Mouse (Mus musculus) CD4-positive naive resting alpha-beta T cell, adult 76 days (primary cell): Measurements from ENCODE around the gene Gm14401. TPM values are rescaled to one million over a fixed set of nuclear protein-coding genes. Genes with fewer than 3 reads are reported as not detected.

Experiments used
- total RNA-seq: library from RNA; stranded (reverse); gene quantifications from one replicate; pipeline ENCODE4 v1.2.4, GENCODE M21; 2023

Gene Gm14401
- not detected for total RNA-seq

DNA sequence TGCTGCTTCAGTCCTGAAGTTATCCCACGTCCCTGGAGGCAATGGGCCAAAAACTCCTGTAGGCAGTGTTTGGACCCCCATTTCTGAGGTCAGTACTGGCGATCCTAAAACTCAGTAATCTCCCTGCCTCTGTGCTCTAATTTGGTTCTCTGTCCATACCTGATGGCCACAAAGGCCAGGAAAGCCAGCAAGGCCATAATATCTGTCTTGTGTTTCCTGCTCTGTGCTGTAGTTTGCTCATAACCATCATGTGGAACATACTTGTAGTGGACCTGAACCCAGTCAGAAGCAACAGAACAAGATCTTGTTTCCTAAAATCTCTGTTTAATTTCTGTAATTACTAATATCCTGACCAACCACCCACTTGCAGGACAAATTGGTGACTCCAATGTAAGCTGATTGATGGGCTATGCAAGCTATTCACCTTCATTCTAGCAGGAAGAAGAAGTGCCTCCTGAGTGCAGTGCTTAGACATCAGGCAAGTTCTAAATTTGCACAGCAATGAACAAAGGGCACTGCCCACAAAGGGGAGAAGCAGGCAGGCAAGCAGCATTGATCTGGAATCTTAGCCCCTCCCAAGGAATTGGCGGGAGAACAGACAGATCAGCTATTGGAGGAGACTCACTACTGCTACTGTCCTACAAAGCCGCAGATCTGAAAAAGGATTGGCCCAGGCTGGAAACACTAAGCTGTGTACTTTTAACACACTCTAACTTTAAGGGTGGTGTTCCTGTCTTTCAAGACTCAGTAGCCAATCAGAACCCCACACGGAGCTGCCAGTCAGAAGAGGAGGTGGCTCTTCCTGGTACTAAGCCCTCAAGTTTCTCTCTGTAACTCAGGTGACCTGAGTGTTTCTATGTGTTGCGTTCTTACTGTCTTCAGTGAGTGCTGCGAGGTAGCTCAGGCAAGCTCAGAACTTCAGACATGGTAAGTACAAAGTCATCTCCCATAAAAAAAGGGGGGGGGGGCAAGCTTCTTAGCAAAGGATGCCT, at the start of gene Gm14401:
Gm14401 (plus strand) TSS at position 889 of the 992 bp plus-strand sequence.

Other genes with a start within 250 kb of the Gm14401 start
- gene Gm14408, start 243.2 kb upstream of the Gm14401 start, total RNA-seq = not detected
- gene Gm14296, start 146.5 kb upstream of the Gm14401 start, total RNA-seq = 1.7 TPM
- gene Gm14419, start 73.4 kb upstream of the Gm14401 start, total RNA-seq = 0.35 TPM
- 7.5 TPM for gene Gm14410, start 132.1 kb downstream of the Gm14401 start, total RNA-seq
- not detected for gene Gm14409, start 192.7 kb downstream of the Gm14401 start, total RNA-seq
- gene Gm14412, start 250.0 kb downstream of the Gm14401 start, total RNA-seq = not detected